Mouse (Mus musculus): ENCODE measurements around the gene Medag.

Gene Medag

GRCm38 (mm10) chr5:149382601-149383000 is 28.9 kb upstream of the Medag start:
- no peak for DNase-seq (ENCODE audit: inconsistent ontology term)

GRCm38 (mm10) chr5:149385228-149385961 is 26.2 kb upstream of the Medag start:
- DNase-seq (ENCODE audit: inconsistent ontology term) = no peak

- peak; percentile 69 for DNase-seq (ENCODE audit: inconsistent ontology term)
These were observed 25.2 kb upstream of the Medag start for GRCm38 (mm10) chr5:149386294-149386850.

- DNase-seq (ENCODE audit: inconsistent ontology term) = no peak
These were observed 22.6 kb upstream of the Medag start for GRCm38 (mm10) chr5:149388947-149389346.

- DNase-seq (ENCODE audit: inconsistent ontology term) = peak; percentile 77
These were observed 21.9 kb upstream of the Medag start for GRCm38 (mm10) chr5:149389548-149390211.

- no peak for DNase-seq (ENCODE audit: inconsistent ontology term)
These were observed 19.8 kb upstream of the Medag start for GRCm38 (mm10) chr5:149391574-149392375.

- no peak for DNase-seq (ENCODE audit: inconsistent ontology term)
These were observed 19.0 kb upstream of the Medag start for GRCm38 (mm10) chr5:149392420-149392988.

GRCm38 (mm10) chr5:149401446-149401975 is 10.0 kb upstream of the Medag start:
- no peak for DNase-seq (ENCODE audit: inconsistent ontology term)

- DNase-seq (ENCODE audit: inconsistent ontology term) = no peak
These were observed 9.5 kb upstream of the Medag start for GRCm38 (mm10) chr5:149402029-149402428.

- DNase-seq (ENCODE audit: inconsistent ontology term) = peak; percentile 7
These were observed 8.2 kb upstream of the Medag start for GRCm38 (mm10) chr5:149403386-149403785.

GRCm38 (mm10) chr5:149404710-149405109 is 6.8 kb upstream of the Medag start:
- DNase-seq (ENCODE audit: inconsistent ontology term) = no peak

GRCm38 (mm10) chr5:149406791-149407276 is 4.7 kb upstream of the Medag start:
- no peak for DNase-seq (ENCODE audit: inconsistent ontology term)

- no peak for DNase-seq (ENCODE audit: inconsistent ontology term)
These were observed 2.0 kb upstream of the Medag start for GRCm38 (mm10) chr5:149409502-149409901.

- no peak for DNase-seq (ENCODE audit: inconsistent ontology term)
These were observed 636 bp downstream of the Medag start for GRCm38 (mm10) chr5:149412194-149412575.

GRCm38 (mm10) chr5:149412671-149413070 is 1.1 kb downstream of the Medag start:
- DNase-seq (ENCODE audit: inconsistent ontology term) = no peak

- DNase-seq (ENCODE audit: inconsistent ontology term) = no peak
These were observed 3.0 kb downstream of the Medag start for GRCm38 (mm10) chr5:149414369-149415167.

GRCm38 (mm10) chr5:149417381-149417780 is 5.8 kb downstream of the Medag start:
- no peak for DNase-seq (ENCODE audit: inconsistent ontology term)

- DNase-seq (ENCODE audit: inconsistent ontology term) = no peak
These were observed 15.0 kb downstream of the Medag start for GRCm38 (mm10) chr5:149426525-149426924.

- DNase-seq (ENCODE audit: inconsistent ontology term) = no peak
These were observed 15.9 kb downstream of the Medag start for GRCm38 (mm10) chr5:149427277-149428060.

GRCm38 (mm10) chr5:149428347-149428746 is 16.8 kb downstream of the Medag start:
- no peak for DNase-seq (ENCODE audit: inconsistent ontology term)

All from Muller cell, postnatal 12 days (primary cell).